Comparison of ENCODE assay signal across 8 mouse cellular contexts in genomic region chr7:141902269-141902729, GRCm38 (mm10). TPM values are rescaled to one million over a fixed set of nuclear protein-coding genes. Genes with fewer than 3 reads are reported as not detected.
A peak's percentile ranks its signal among the peaks of the same experiment; 100 is the strongest.
DNase-seq lines count a peak whose midpoint lies in the region; ATAC-seq and TF ChIP-seq lines count a peak whose summit lies in the region.

No protein-coding gene starts in this region.

- TF ChIP-seq CTCF in kidney, postnatal 0 days (IDR thresholded peaks at IDR 0.05; ENCODE audit: low read depth) = no peak

- WGBS in heart, embryonic 12.5 days = under 1% methylated on average over 44 of the region's 44 CpGs
- WGBS in kidney, postnatal 0 days = under 1% methylated on average over 43 of the region's 44 CpGs
- under 1% methylated on average over 41 of the region's 44 CpGs for WGBS in liver, embryonic 11.5 days
- WGBS in stomach, embryonic 14.5 days = under 1% methylated on average over 44 of the region's 44 CpGs

- H3K9ac ChIP-seq in heart, embryonic 12.5 days = peak overlapping the region; percentile 97
- peak overlapping the region; percentile 92 for H3K9ac ChIP-seq in kidney, postnatal 0 days (ENCODE audit: low read depth, low read length)
- H3K9ac ChIP-seq in liver, embryonic 11.5 days (ENCODE audit: low read depth, low read length) = peak overlapping the region; percentile 76
- H3K9ac ChIP-seq in stomach, embryonic 14.5 days (replicated peaks; ENCODE audit: low read depth, low read length) = peak overlapping the region; percentile 88

- H3K4me1 ChIP-seq in heart, embryonic 12.5 days (replicated peaks) = peaks cover 28% of the 10 kb centered on the region
- H3K4me1 ChIP-seq in kidney, postnatal 0 days (replicated peaks; ENCODE audit: insufficient read depth, low read length) = peaks cover 11% of the 10 kb centered on the region
- peaks cover 14% of the 10 kb centered on the region for H3K4me1 ChIP-seq in liver, embryonic 11.5 days (replicated peaks; ENCODE audit: control insufficient read depth, insufficient read depth, low read length)
- peaks cover 25% of the 10 kb centered on the region for H3K4me1 ChIP-seq in stomach, embryonic 14.5 days (ENCODE audit: control insufficient read depth, insufficient read depth, low read length)

- H3K4me3 ChIP-seq in heart, embryonic 12.5 days = peak overlapping the region; percentile 100
- H3K4me3 ChIP-seq in kidney, postnatal 0 days (replicated peaks; ENCODE audit: low read depth, low read length) = peak overlapping the region; percentile 71
- H3K4me3 ChIP-seq in liver, embryonic 11.5 days (ENCODE audit: low read depth, low read length) = peak overlapping the region; percentile 74
- H3K4me3 ChIP-seq in stomach, embryonic 14.5 days (ENCODE audit: low read depth, low read length) = peak overlapping the region; percentile 74

- DNase-seq in CD4-positive helper T cell, adult 2 months (ENCODE audit: low read depth, low spot score) = peak; percentile 99
- peak; percentile 98 for DNase-seq in brain, embryonic 18.5 days (ENCODE audit: low read depth, low spot score)
- DNase-seq in kidney, postnatal 0 days (ENCODE audit: low spot score) = peak; percentile 99
- peak; percentile 100 for DNase-seq in liver, embryonic 11.5 days (ENCODE audit: low spot score)
- peak; percentile 100 for DNase-seq in naive thymus-derived CD4-positive, alpha-beta T cell, adult 2 months (ENCODE audit: low read depth)

- H3K27me3 ChIP-seq in heart, embryonic 12.5 days (replicated peaks) = peaks cover 27% of the 10 kb centered on the region
- H3K27me3 ChIP-seq in kidney, postnatal 0 days (ENCODE audit: insufficient read depth, low read length) = no peaks in the 10 kb centered on the region
- H3K27me3 ChIP-seq in liver, embryonic 11.5 days (replicated peaks; ENCODE audit: control insufficient read depth, insufficient read depth, low read length) = 0 out of 2 replicates have a peak, but pooled peaks cover 3% of the 10 kb centered on the region
- H3K27me3 ChIP-seq in stomach, embryonic 14.5 days (ENCODE audit: control insufficient read depth, insufficient read depth, low read length) = no peaks in the 10 kb centered on the region

- ATAC-seq in erythroid progenitor cell, adult 5-6 weeks (replicated peaks; ENCODE audit: low FRiP score, poor library complexity, severe bottlenecking) = peak; percentile 90
- ATAC-seq in heart, embryonic 12.5 days (ENCODE audit: insufficient number of reproducible peaks, low FRiP score) = peak; percentile 98
- ATAC-seq in kidney, postnatal 0 days (replicated peaks; ENCODE audit: low FRiP score, low read depth) = peak; percentile 95
- ATAC-seq in liver, embryonic 11.5 days (replicated peaks; ENCODE audit: low FRiP score) = peak; percentile 96
- ATAC-seq in stomach, embryonic 14.5 days (ENCODE audit: insufficient number of reproducible peaks, insufficient read depth, low FRiP score, low read depth) = peak; percentile 96

- no peaks in the 10 kb centered on the region for H3K36me3 ChIP-seq in heart, embryonic 12.5 days
- H3K36me3 ChIP-seq in kidney, postnatal 0 days (ENCODE audit: insufficient read depth, low read length) = no peaks in the 10 kb centered on the region
- no peaks in the 10 kb centered on the region for H3K36me3 ChIP-seq in liver, embryonic 11.5 days (ENCODE audit: control insufficient read depth, insufficient read depth, low read length)
- H3K36me3 ChIP-seq in stomach, embryonic 14.5 days (ENCODE audit: control insufficient read depth, insufficient read depth, low read length) = no peaks in the 10 kb centered on the region

- no peaks in the 10 kb centered on the region for H3K9me3 ChIP-seq in heart, embryonic 12.5 days (replicated peaks)
- no peaks in the 10 kb centered on the region for H3K9me3 ChIP-seq in kidney, postnatal 0 days (replicated peaks; ENCODE audit: low read length)
- H3K9me3 ChIP-seq in liver, embryonic 11.5 days (ENCODE audit: control insufficient read depth, low read length) = no peaks in the 10 kb centered on the region
- H3K9me3 ChIP-seq in stomach, embryonic 14.5 days (ENCODE audit: control insufficient read depth, low read depth, low read length) = no peaks in the 10 kb centered on the region

- peak overlapping the region; percentile 81 for H3K27ac ChIP-seq in heart, embryonic 12.5 days (ENCODE audit: poor library complexity, severe bottlenecking)
- H3K27ac ChIP-seq in kidney, postnatal 0 days = peak overlapping the region; percentile 55; the same call in 1 of the 2 replicates
- H3K27ac ChIP-seq in liver, embryonic 11.5 days (ENCODE audit: low read depth, low read length) = peak overlapping the region; percentile 60
- H3K27ac ChIP-seq in stomach, embryonic 14.5 days (ENCODE audit: low read length) = no peak overlapping the region

- H3K4me2 ChIP-seq in heart, embryonic 12.5 days = peak overlapping the region; percentile 95
- peak overlapping the region; percentile 85 for H3K4me2 ChIP-seq in kidney, postnatal 0 days (ENCODE audit: low read length)
- peak overlapping the region; percentile 95 for H3K4me2 ChIP-seq in liver, embryonic 11.5 days
- peak overlapping the region; percentile 86 for H3K4me2 ChIP-seq in stomach, embryonic 14.5 days (replicated peaks; ENCODE audit: low read depth, low read length)

RNA-seq across cellular contexts. Expression of gene Tollip, which starts 16.0 kb away (rescaled TPM):
- total RNA-seq in erythroid progenitor cell, adult 5-6 weeks (2015; ENCODE audit: low replicate concordance) = 45.0 and 61.6 TPM in 2 replicates
- 42.1 and 45.2 TPM in 2 replicates for total RNA-seq in erythroid progenitor cell, adult 5-6 weeks (2017; ENCODE audit: low replicate concordance)
- polyA plus RNA-seq in heart, embryonic 12.5 days (2016; fragmentation: Nextera tagmentation; extraction: Ambion mirVana) = 41.1 and 41.3 TPM in 2 replicates
- polyA plus RNA-seq in kidney, postnatal 0 days (2015; fragmentation: Nextera tagmentation; extraction: Ambion mirVana) = 35.0 and 38.3 TPM in 2 replicates
- 37.7 and 41.9 TPM in 2 replicates for polyA plus RNA-seq in liver, embryonic 11.5 days (2014; fragmentation: Nextera tagmentation; extraction: Ambion mirVana)
- 53.2 and 55.0 TPM in 2 replicates for polyA plus RNA-seq in stomach, embryonic 14.5 days (2014; fragmentation: Nextera tagmentation; extraction: Ambion mirVana)

RNA-seq across cellular contexts. Expression of gene Brsk2, which starts 47.3 kb away (rescaled TPM):
- total RNA-seq in erythroid progenitor cell, adult 5-6 weeks (2015; ENCODE audit: low replicate concordance) = not detected in 2 replicates
- 0.26 TPM in 1 of 2 replicates, not detected in the other for total RNA-seq in erythroid progenitor cell, adult 5-6 weeks (2017; ENCODE audit: low replicate concordance)
- 0.40 TPM in 2 replicates for polyA plus RNA-seq in heart, embryonic 12.5 days (2016; fragmentation: Nextera tagmentation; extraction: Ambion mirVana)
- 0.29 and 0.31 TPM in 2 replicates for polyA plus RNA-seq in kidney, postnatal 0 days (2015; fragmentation: Nextera tagmentation; extraction: Ambion mirVana)
- polyA plus RNA-seq in liver, embryonic 11.5 days (2014; fragmentation: Nextera tagmentation; extraction: Ambion mirVana) = 0.34 and 0.61 TPM in 2 replicates
- polyA plus RNA-seq in stomach, embryonic 14.5 days (2014; fragmentation: Nextera tagmentation; extraction: Ambion mirVana) = 1.6 and 2.6 TPM in 2 replicates
